Mouse (Mus musculus) naive thymus-derived CD4-positive, alpha-beta T cell, adult 2 months (primary cell): ENCODE results near the gene Ccdc58.
"Not testable (repeated sequence)": the region's sequence is repeated elsewhere in the genome, so short reads cannot be mapped to it uniquely, and the experiment has no call there.

ENCODE experiments used
- DNase-seq: peaks from one replicate; pipeline ENCODE4 v3.0.0-alpha.2; 2011; ENCODE audit warnings: low read depth

The Ccdc58 gene

GRCm38 (mm10) chr16:36074772-36075171 is 3.3 kb downstream of the Ccdc58 start:
- no peak for DNase-seq

GRCm38 (mm10) chr16:36079916-36080315 is 8.4 kb downstream of the Ccdc58 start:
- DNase-seq, result no peak

GRCm38 (mm10) chr16:36087846-36088245 is 16.4 kb downstream of the Ccdc58 start:
- DNase-seq, result no peak

- no peak for DNase-seq
These were observed 17.6 kb downstream of the Ccdc58 start for GRCm38 (mm10) chr16:36089065-36089464.

GRCm38 (mm10) chr16:36089850-36090616 is 18.5 kb downstream of the Ccdc58 start:
- no peak for DNase-seq

GRCm38 (mm10) chr16:36090785-36091509 is 19.5 kb downstream of the Ccdc58 start:
- DNase-seq, result no peak

- DNase-seq, result no peak
These were observed 22.6 kb downstream of the Ccdc58 start for GRCm38 (mm10) chr16:36094079-36094478.

GRCm38 (mm10) chr16:36097813-36098499 is 26.5 kb downstream of the Ccdc58 start:
- DNase-seq, result not testable (repeated sequence)

GRCm38 (mm10) chr16:36101526-36101925 is 30.0 kb downstream of the Ccdc58 start:
- no peak for DNase-seq

GRCm38 (mm10) chr16:36102211-36102610 is 30.7 kb downstream of the Ccdc58 start:
- DNase-seq, result no peak

- not testable (repeated sequence) for DNase-seq
These were observed 40.0 kb downstream of the Ccdc58 start for GRCm38 (mm10) chr16:36111486-36111885.

- not testable (repeated sequence) for DNase-seq
These were observed 44.3 kb downstream of the Ccdc58 start for GRCm38 (mm10) chr16:36115751-36116150.

- no peak for DNase-seq
These were observed 56.6 kb downstream of the Ccdc58 start for GRCm38 (mm10) chr16:36128092-36128491.

GRCm38 (mm10) chr16:36131141-36131540 is 59.7 kb downstream of the Ccdc58 start, which contains the start of gene Csta1:
Gene Csta1, minus strand, starts transcription at chr16:36131241.
- DNase-seq, result no peak

- no peak for DNase-seq
These were observed 66.7 kb downstream of the Ccdc58 start for GRCm38 (mm10) chr16:36138201-36138600.
